Mouse (Mus musculus) thymus, adult 18-20 months (tissue): Measurements from ENCODE around the gene Nme7.

Experiments used
- DNase-seq, 2 experiments: peaks; one replicate each; pipeline ENCODE4 v3.0.0; 2022; ENCODE audit warnings: mixed read lengths in 2 of 2

The Nme7 gene

GRCm38 (mm10) chr1:164440230-164440629 is 136.3 kb downstream of the Nme7 start:
- DNase-seq: no peak

GRCm38 (mm10) chr1:164440708-164441407 is 136.9 kb downstream of the Nme7 start:
- no peak for DNase-seq

- DNase-seq: no peak
Observed at GRCm38 (mm10) chr1:164441408-164441974, 137.6 kb downstream of the Nme7 start.

DNA sequence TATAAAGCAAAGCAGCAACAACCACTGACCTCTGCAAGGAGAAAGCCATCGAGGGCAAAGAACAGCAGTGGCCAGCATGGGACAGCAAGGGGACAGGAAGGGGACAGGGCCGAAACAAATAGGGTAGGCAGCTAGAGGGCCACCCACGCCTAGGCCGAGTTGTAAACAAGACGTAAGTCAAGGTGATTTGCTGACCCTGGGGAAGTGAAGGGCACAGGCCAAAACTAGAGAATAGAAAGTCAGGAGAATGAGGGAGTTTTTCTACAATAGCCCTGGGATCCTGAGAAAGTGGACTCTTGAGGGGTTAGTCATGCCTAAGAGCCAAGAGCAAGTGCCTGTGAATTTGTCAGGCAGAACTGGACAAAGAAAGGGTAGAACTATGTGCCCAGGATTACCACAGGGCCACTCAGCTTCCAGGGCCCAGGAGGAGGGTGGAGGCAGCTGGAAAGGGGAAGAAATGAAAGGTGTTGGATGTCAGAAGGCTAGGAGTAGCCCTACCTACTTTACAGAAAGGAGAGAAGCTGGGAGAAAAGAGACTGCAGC is 141.8 kb downstream of the Nme7 start:
- no peak for DNase-seq

- DNase-seq: no peak
Observed at GRCm38 (mm10) chr1:164446535-164446934, 142.6 kb downstream of the Nme7 start.

- DNase-seq: no peak
Observed at GRCm38 (mm10) chr1:164447521-164447920, 143.6 kb downstream of the Nme7 start.

- no peak for DNase-seq
Observed at GRCm38 (mm10) chr1:164449626-164450025, 145.7 kb downstream of the Nme7 start.

- DNase-seq: no peak
Observed at GRCm38 (mm10) chr1:164450231-164450630, 146.3 kb downstream of the Nme7 start.

GRCm38 (mm10) chr1:164450644-164451043 is 146.7 kb downstream of the Nme7 start:
- no peak for DNase-seq

DNA sequence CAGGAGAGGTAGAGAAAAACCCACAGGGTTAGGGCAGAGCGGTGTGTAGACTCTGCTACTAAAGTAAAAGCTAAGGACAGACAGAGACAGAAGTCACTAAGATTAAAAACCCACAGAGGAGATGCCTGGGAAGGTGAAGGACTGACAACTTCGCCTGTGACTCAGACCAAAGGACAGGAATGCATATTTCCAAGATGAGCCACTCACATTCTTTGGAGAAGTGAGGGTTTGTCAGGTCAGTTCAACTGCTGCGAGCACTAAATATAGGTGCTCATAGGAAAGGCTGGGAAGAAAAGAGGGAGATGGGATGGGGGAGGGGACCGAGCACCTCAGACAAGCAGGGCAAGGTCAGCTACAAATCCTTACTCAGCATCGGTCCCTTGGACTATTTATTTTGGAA is 147.4 kb downstream of the Nme7 start:
- DNase-seq: no peak

DNA sequence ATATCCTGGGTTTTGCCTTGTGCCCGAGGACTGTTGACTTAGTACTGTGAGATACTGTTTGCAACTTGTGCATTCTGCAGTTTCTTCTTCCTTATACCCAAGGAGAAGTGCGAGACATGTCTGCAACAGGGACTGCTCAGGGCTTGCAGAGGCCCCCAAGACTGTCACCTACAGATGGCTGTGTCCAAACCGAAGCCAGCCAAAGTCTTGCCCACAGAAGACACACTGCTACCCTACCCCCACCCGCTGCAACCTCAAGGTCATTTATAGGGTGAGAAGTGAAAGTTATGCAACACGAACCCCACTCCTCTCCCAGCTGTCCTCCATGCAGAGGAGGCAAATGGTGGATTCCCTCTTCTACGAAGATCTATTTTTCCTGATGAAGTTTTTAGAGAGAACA is 148.7 kb downstream of the Nme7 start:
- no peak for DNase-seq

- no peak for DNase-seq
Observed at GRCm38 (mm10) chr1:164453146-164453545, 149.2 kb downstream of the Nme7 start.

DNA sequence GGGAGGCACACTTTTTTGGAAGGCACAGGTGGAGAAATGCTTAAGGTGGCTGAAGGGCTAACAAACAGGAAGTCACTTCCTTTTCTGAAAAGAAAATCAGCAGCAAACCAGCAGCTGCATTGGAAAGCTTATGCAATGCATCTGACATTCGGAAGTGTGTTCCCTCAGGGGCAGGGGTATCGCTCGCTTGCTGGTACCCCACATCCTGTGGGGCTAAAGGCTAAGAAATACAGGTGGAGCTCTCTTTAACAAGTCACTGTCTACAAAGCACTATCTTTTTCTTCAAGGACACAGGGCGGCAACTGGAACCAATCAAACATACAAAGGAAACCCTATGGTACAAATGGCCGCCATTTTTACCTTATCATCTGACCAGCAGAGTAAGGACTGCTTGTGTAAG is 149.8 kb downstream of the Nme7 start:
- peak; percentile 71 to 84 for DNase-seq

GRCm38 (mm10) chr1:164454747-164455400 is 151.0 kb downstream of the Nme7 start:
- DNase-seq: no peak

GRCm38 (mm10) chr1:164455614-164456013 is 151.7 kb downstream of the Nme7 start:
- DNase-seq: no peak

- DNase-seq: no peak
Observed at GRCm38 (mm10) chr1:164456065-164456464, 152.1 kb downstream of the Nme7 start.

DNA sequence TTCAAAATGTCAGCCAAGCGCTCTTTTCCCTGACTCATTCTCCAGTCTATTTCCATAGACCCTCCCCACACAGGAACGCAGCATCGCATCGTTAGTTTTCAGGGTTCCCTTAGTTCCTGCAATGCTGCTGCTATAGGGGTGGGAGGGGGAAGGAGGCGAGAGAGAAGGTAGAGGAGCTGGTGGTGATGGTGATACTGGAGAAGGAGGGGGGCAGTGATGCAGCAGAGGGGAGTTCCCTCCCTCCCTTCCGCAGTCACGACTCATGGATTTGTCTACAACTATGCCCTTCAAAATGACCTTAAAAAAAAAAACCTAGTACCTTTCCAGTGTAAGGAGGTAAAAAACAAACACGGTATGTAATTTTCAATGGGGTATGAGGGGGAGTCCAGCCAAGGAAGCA is 152.8 kb downstream of the Nme7 start:
- DNase-seq: peak in 1 of 2 experiments; percentile 35

GRCm38 (mm10) chr1:164457531-164458244 is 153.8 kb downstream of the Nme7 start:
- DNase-seq: peak in 1 of 2 experiments; percentile 70

GRCm38 (mm10) chr1:164458245-164458613 is 154.3 kb downstream of the Nme7 start, which contains the start of gene Atp1b1:
Atp1b1 (minus strand) TSS chr1:164458355.
- peak; percentile 87 to 89 for DNase-seq

GRCm38 (mm10) chr1:164458621-164459051 is 154.7 kb downstream of the Nme7 start:
- peak; percentile 52 to 65 for DNase-seq

GRCm38 (mm10) chr1:164459127-164459905 is 155.4 kb downstream of the Nme7 start:
- no peak for DNase-seq
